Comparison of ENCODE assay signal across 8 mouse cellular contexts in genomic region chr14:55884713-55885113, GRCm38 (mm10). TPM values are rescaled to one million over a fixed set of nuclear protein-coding genes. Genes with fewer than 3 reads are reported as not detected.
A peak's percentile ranks its signal among the peaks of the same experiment; 100 is the strongest.
DNase-seq lines count a peak whose midpoint lies in the region; ATAC-seq and TF ChIP-seq lines count a peak whose summit lies in the region.

Khnyn (plus strand) TSS chr14:55884947.

- H3K36me3 ChIP-seq in hindbrain, postnatal 0 days (ENCODE audit: insufficient read depth, low read length), result peaks cover 17% of the 10 kb centered on the region; the same call in 1 of the 2 replicates
- H3K36me3 ChIP-seq in macrophage (ENCODE audit: inconsistent target), result peaks cover 33% of the 10 kb centered on the region

- no peaks in the 10 kb centered on the region for H3K9me3 ChIP-seq in hindbrain, postnatal 0 days (ENCODE audit: low read length)

- peak; percentile 78 for TF ChIP-seq POLR2A in cortical plate, adult 2 months (IDR thresholded peaks at IDR 0.05; ENCODE audit: extremely low read depth, insufficient read depth, low read length)

- no peaks in the 10 kb centered on the region for H3K27me3 ChIP-seq in hindbrain, postnatal 0 days (ENCODE audit: insufficient read depth, low read length)

- TF ChIP-seq CTCF in cortical plate, adult 2 months (IDR thresholded peaks at IDR 0.05; ENCODE audit: extremely low read depth, insufficient read depth, low read length), result no peak
- TF ChIP-seq CTCF in hindbrain, postnatal 0 days (IDR thresholded peaks at IDR 0.05; ENCODE audit: low read depth), result no peak
- TF ChIP-seq CTCF in left cerebral cortex, adult 2 months (IDR thresholded peaks at IDR 0.05), result no peak

- intact Hi-C loops in left cerebral cortex, adult 2 months (cut with DNase I), result no loop called here

- no peaks in the 10 kb centered on the region; the same call in 1 of the 2 replicates for H3K4me1 ChIP-seq in cortical plate, adult 2 months (ENCODE audit: control insufficient read depth, insufficient read depth, low read length)
- no peaks in the 10 kb centered on the region for H3K4me1 ChIP-seq in hindbrain, postnatal 0 days (ENCODE audit: insufficient read depth, low read length)

- peak within 1 kb of the TSS; percentile 51 for H3K4me3 ChIP-seq in cortical plate, adult 2 months (ENCODE audit: insufficient read depth, low read length)
- H3K4me3 ChIP-seq in hindbrain, postnatal 0 days (ENCODE audit: low read length), result peak within 1 kb of the TSS; percentile 79
- peak within 1 kb of the TSS; percentile 91 for H3K4me3 ChIP-seq in left cerebral cortex, adult 2 months
- H3K4me3 ChIP-seq in macrophage (ENCODE audit: inconsistent target), result peak within 1 kb of the TSS; percentile 84

- peak within 1 kb of the TSS; percentile 49; the same call in 1 of the 2 replicates for H3K27ac ChIP-seq in cortical plate, adult 2 months (ENCODE audit: insufficient read depth, low read length)
- H3K27ac ChIP-seq in hindbrain, postnatal 0 days, result peak within 1 kb of the TSS; percentile 87
- peak within 1 kb of the TSS; percentile 89 for H3K27ac ChIP-seq in left cerebral cortex, adult 2 months
- peak within 1 kb of the TSS; percentile 80 for H3K27ac ChIP-seq in macrophage

- peak within 1 kb of the TSS; percentile 81 for H3K9ac ChIP-seq in hindbrain, postnatal 0 days (replicated peaks; ENCODE audit: low read length)

- H3K4me2 ChIP-seq in hindbrain, postnatal 0 days (ENCODE audit: low read depth, low read length), result peak within 1 kb of the TSS; percentile 68

- peaks cover 19% of the 10 kb centered on the region for H3K79me2 ChIP-seq in macrophage (ENCODE audit: inconsistent target)

- peak; percentile 90 to 93 for DNase-seq in gastrocnemius, adult 8-10 months (ENCODE audit: low spot score in 2 of 2)
- peak; percentile 90 for DNase-seq in hindbrain, postnatal 0 days (ENCODE audit: low spot score)
- DNase-seq in left cerebral cortex, adult 2 months (ENCODE audit: extremely low spot score in 1 of 2, low spot score in 2 of 2), result peak; percentile 76 to 80
- peak; percentile 59 for DNase-seq in retina, postnatal 7 days (ENCODE audit: low read depth, low spot score)
- peak; percentile 88 for DNase-seq in urinary bladder, adult 2 months (ENCODE audit: low spot score)

- peak; percentile 57 for ATAC-seq in activated CD4-positive, CD25-positive, alpha-beta regulatory T cell, adult 4 months
- peak; percentile 93 for ATAC-seq in hindbrain, postnatal 0 days

- 2% methylated on average over 22 of the region's 30 CpGs for WGBS in hindbrain, postnatal 0 days
- WGBS in macrophage (ENCODE audit: missing documents), result under 1% methylated on average over 30 of the region's 30 CpGs

RNA-seq across cellular contexts. Expression of gene Khnyn, which starts in this region (rescaled TPM):
- polyA plus RNA-seq in activated CD4-positive, CD25-positive, alpha-beta regulatory T cell, adult 4 months (2017; shearing (Covaris generic)), result 10 to 100 TPM in 1 of 2 experiments, 1 to 10 TPM in 1; 9.9 to 11.6 TPM
- polyA plus RNA-seq in cortical plate, adult 2 months (2012; rRNA removed), result 11.4 TPM in 2 replicates
- total RNA-seq in gastrocnemius, adult 8-10 months (2022), result 1 to 10 TPM; 4.4 to 6.3 (median 4.9) TPM
- total RNA-seq in hindbrain, postnatal 0 days (2014; rRNA removed), result 15.1 and 17.9 TPM in 2 replicates
- polyA plus RNA-seq in hindbrain, postnatal 0 days (2015; fragmentation: Nextera tagmentation; extraction: Ambion mirVana), result 7.0 and 7.1 TPM in 2 replicates
- 10 to 100 TPM; 11.9 to 12.0 TPM for total RNA-seq in left cerebral cortex, adult 2 months (2021)
- total RNA-seq in macrophage (2018; cell fraction: chromatin; rRNA removed), result 10 to 100 TPM; 51.6 to 86.4 (median 64.2) TPM
- total RNA-seq in macrophage (2018; cell fraction: cytosol; rRNA removed), result 10 to 100 TPM in 25 of 26 experiments, 1 to 10 TPM in 1; 9.3 to 22.7 (median 15.9) TPM
- total RNA-seq in macrophage (2018; cell fraction: nucleus; rRNA removed), result 10 to 100 TPM; 43.2 to 84.7 (median 67.1) TPM
- polyA plus RNA-seq in macrophage (2018), result 7.7 to 19.3 TPM (median 13.1 TPM) in 3 replicates
- polyA plus RNA-seq in urinary bladder, adult 2 months (2012; rRNA removed), result 26.2 and 26.8 TPM in 2 replicates

Comparison
In these comparisons a context has a peak if more than half of its experiments do, and no peak if none do; other contexts are left out.
1. Peak in every context shown above with its lines: DNase-seq, ATAC-seq, H3K4me3 ChIP-seq and H3K27ac ChIP-seq.